Mouse (Mus musculus) inflammation-experienced regulatory T-cells (primary cell): Measurements from ENCODE around the gene Rtkn. TPM values are rescaled to one million over a fixed set of nuclear protein-coding genes. Genes with fewer than 3 reads are reported as not detected.

Source experiments
- polyA plus RNA-seq, 2 experiments: library from polyadenylated mRNA; unstranded; fragments of 100-300 nt; shearing (Covaris generic); gene quantifications; one replicate each; pipeline ENCODE4 v1.2.1; 2017

The Rtkn gene
- 1 to 10 TPM in 1 of 2 experiments, under 1 TPM in 1; 0.61 to 1.1 TPM for polyA plus RNA-seq

GRCm38 (mm10) chr6:83134951-83135513 lies at the start of gene Rtkn:
TSS of gene Rtkn (plus strand) at chr6:83135463.

GRCm38 (mm10) chr6:83086121-83087035 lies 48.9 kb upstream of the Rtkn start, which contains the start of gene Lbx2:
TSS of gene Lbx2 (plus strand) at chr6:83086367.

GRCm38 (mm10) chr6:83101316-83101687 lies 34.0 kb upstream of the Rtkn start, which contains the start of the genes Ccdc142 and Gm42688:
TSS of gene Ccdc142 (plus strand) at chr6:83101601.
TSS of gene Gm42688 (plus strand) at chr6:83101617.

DNA sequence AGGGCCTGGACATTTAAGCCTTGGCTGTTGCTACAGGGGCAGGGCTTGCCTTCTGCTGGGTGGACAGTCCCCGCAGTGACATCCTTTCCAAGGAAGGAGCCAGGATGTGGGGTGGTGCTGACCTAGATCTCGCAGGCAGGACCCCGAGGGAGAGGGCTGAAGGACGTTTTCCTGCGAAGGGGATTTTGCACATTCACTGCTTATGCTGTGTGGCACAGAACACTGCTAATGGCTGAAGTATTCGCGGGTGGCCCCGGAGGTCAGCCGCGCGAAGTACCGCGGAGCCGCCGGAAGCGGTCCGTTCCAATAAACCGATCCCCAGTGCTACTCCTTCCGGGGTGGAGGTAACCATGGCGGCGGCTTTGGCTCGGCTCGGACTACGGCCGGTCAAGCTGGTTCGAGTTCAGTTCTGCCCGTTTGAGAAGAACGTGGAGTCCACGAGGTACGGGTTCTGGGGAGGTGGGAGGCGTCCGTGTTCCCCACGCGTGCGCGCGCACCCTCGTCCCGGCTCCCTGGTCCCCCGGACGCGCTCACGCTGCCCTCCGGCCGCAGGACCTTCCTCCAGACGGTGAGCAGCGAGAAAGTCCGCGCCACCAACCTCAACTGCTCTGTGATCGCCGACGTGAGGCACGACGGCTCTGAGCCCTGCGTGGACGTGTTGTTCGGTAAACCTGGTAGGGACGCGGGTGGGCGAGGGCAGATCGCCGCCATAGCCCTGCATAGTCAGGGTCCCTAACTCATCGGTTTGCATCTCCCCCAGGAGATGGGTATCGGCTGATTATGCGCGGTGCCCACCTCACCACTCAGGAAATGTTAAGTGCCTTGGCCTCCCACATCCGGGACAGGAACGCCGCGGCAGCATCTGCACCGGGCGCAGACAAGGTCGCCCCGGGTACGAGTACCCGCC lies 26.2 kb upstream of the Rtkn start, which contains the start of gene Mrpl53:
Gene Mrpl53 (plus strand): TSS at position 279 of the 907 bp plus-strand sequence.

GRCm38 (mm10) chr6:83115011-83115671 lies 20.1 kb upstream of the Rtkn start, which contains the start of gene Mogs:
TSS of gene Mogs (plus strand) at chr6:83115496.

DNA sequence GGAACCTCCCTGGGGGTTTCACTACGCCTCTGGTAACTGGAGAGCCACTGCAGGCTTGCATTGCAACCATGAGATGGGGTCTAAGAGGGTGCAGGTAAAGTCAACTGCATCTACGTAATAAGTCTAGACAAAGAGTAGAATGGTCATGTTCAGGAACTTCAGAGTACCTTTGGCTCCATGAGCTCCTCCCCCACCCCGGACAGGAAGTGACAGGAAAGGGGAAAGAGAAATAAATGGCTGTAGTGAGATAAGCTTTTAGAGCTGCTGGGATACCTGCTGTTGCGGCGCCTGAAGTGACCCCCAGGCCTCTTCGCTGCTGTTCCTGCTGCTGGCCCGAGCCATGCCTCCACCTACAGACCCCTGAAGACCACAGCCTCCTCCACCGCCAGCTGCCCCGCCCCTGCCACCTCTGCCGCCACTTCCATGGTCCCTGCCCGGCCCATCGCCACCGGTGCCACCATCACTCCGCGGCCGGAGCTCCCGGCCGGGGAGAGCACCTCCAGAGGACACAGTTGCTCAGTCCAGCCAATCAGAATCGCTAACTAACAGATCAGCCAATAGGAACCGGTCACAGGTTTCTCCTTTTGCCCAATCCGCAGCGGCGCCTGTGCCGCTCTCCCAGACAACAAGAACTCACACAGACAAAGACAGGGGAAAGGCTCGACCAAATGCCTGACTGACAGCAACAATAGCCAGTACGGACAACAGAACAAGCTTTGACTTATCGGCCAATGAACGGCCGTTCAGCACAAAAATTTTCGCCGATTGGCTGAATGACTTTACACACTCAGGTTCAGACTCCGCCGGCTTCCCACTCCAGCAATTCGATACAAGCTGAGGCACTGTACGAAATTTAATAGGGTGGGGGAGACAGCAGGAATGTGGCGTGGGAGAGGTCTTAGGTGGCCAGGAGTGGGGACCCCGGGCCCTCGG lies 14.1 kb upstream of the Rtkn start, which contains the start of gene Wbp1:
Gene Wbp1 (minus strand): TSS at position 630 of the 933 bp plus-strand sequence.

GRCm38 (mm10) chr6:83125331-83125730 lies 9.9 kb upstream of the Rtkn start, which contains the start of gene Ino80b:
TSS of gene Ino80b (minus strand) at chr6:83125431.

GRCm38 (mm10) chr6:83156259-83156684 lies 21.0 kb downstream of the Rtkn start, which contains the start of the genes Wdr54 and 1700003E16Rik:
TSS of gene Wdr54 (minus strand) at chr6:83156397.
TSS of gene 1700003E16Rik (plus strand) at chr6:83156404.

GRCm38 (mm10) chr6:83165607-83166242 lies 30.5 kb downstream of the Rtkn start, which contains the start of gene Dctn1:
TSS of gene Dctn1 (plus strand) at chr6:83165920.

Other genes starting within 250 kb of the Rtkn start
- gene Sema4f, start 195.7 kb upstream of the Rtkn start, polyA plus RNA-seq, result 10 to 100 TPM in 1 of 2 experiments, 1 to 10 TPM in 1; 7.1 to 20.7 TPM
- 1 to 10 TPM in 1 of 2 experiments, under 1 TPM in 1; 0.43 to 1.6 TPM for gene M1ap, start 188.6 kb upstream of the Rtkn start, polyA plus RNA-seq
- gene Dok1, start 102.0 kb upstream of the Rtkn start, polyA plus RNA-seq, result 10 to 100 TPM; 36.1 to 52.2 TPM
- gene Loxl3, start 101.3 kb upstream of the Rtkn start, polyA plus RNA-seq, result 1 to 10 TPM in 1 of 2 experiments, under 1 TPM in 1; 0.45 to 1.5 TPM
- 100 to 1,000 TPM; 515 to 545 TPM for gene Aup1, start 80.9 kb upstream of the Rtkn start, polyA plus RNA-seq
- 10 to 100 TPM; 65.2 to 79.9 TPM for gene Htra2, start 80.2 kb upstream of the Rtkn start, polyA plus RNA-seq
- 1 to 10 TPM; 4.0 to 5.2 TPM for gene Dqx1, start 77.6 kb upstream of the Rtkn start, polyA plus RNA-seq
- gene Tlx2, start 65.2 kb upstream of the Rtkn start, polyA plus RNA-seq, result 1 to 10 TPM in 1 of 2 experiments, not detected in 1; 1.1 TPM
- 10 to 100 TPM; 43.3 to 49.9 TPM for gene Pcgf1, start 57.6 kb upstream of the Rtkn start, polyA plus RNA-seq
- gene Lbx2, start 49.1 kb upstream of the Rtkn start, polyA plus RNA-seq, result under 1 TPM in 1 of 2 experiments, not detected in 1; 0.71 TPM
- gene Ccdc142, start 33.9 kb upstream of the Rtkn start, polyA plus RNA-seq, result 10 to 100 TPM in 1 of 2 experiments, 1 to 10 TPM in 1; 6.6 to 25.0 TPM
- 10 to 100 TPM; 12.7 to 25.2 TPM for gene Gm42688, start 33.8 kb upstream of the Rtkn start, polyA plus RNA-seq
- gene Mrpl53, start 26.4 kb upstream of the Rtkn start, polyA plus RNA-seq, result 10 to 100 TPM; 52.5 to 67.4 TPM
- gene Mogs, start 20.0 kb upstream of the Rtkn start, polyA plus RNA-seq, result 100 to 1,000 TPM; 137 to 144 TPM
- gene Wbp1, start 13.9 kb upstream of the Rtkn start, polyA plus RNA-seq, result 10 to 100 TPM; 70.7 to 97.0 TPM
- 10 to 100 TPM; 44.9 to 52.2 TPM for gene Ino80b, start 10.0 kb upstream of the Rtkn start, polyA plus RNA-seq
- under 1 TPM in 1 of 2 experiments, not detected in 1; 0.35 TPM for gene Wdr54, start 20.9 kb downstream of the Rtkn start, polyA plus RNA-seq
- not detected for gene 1700003E16Rik, start 20.9 kb downstream of the Rtkn start, polyA plus RNA-seq
- gene Dctn1, start 30.5 kb downstream of the Rtkn start, polyA plus RNA-seq, result 100 to 1,000 TPM in 1 of 2 experiments, 10 to 100 TPM in 1; 65.2 to 105 TPM
- gene Slc4a5, start 84.4 kb downstream of the Rtkn start, polyA plus RNA-seq, result under 1 TPM; 0.48 to 0.61 TPM
- 10 to 100 TPM; 69.7 to 82.9 TPM for gene Mthfd2, start 190.4 kb downstream of the Rtkn start, polyA plus RNA-seq
- 100 to 1,000 TPM; 157 to 178 TPM for gene Mob1a, start 190.6 kb downstream of the Rtkn start, polyA plus RNA-seq
- gene Bola3, start 213.7 kb downstream of the Rtkn start, polyA plus RNA-seq, result 10 to 100 TPM; 82.3 to 99.4 TPM